Mouse (Mus musculus) gastrocnemius, adult 2 months (tissue): ENCODE measurements around the gene Ddt. TPM values are rescaled to one million over a fixed set of nuclear protein-coding genes. Genes with fewer than 3 reads are reported as not detected.
"Not testable (repeated sequence)": the region's sequence is repeated elsewhere in the genome, so short reads cannot be mapped to it uniquely, and the experiment has no call there.

ENCODE experiments used
- DNase-seq: peaks from one replicate; pipeline ENCODE4 v3.0.0; 2022
- H3K27ac ChIP-seq: fragments of 200-600 bp; 2 replicates; pipeline ENCODE4 v1.8.1; 2022; ENCODE audit warnings: mild to moderate bottlenecking
- H3K4me3 ChIP-seq: fragments of 200-600 bp; 2 replicates; pipeline ENCODE4 v1.8.1; 2022; ENCODE audit warnings: mild to moderate bottlenecking, moderate library complexity
- CTCF ChIP-seq: fragments of 200-600 bp; IDR thresholded peaks from 2 replicates; pipeline ENCODE4 v1.8.1; 2022; ENCODE audit warnings: antibody characterized with exemption, mild to moderate bottlenecking, moderate library complexity
- intact Hi-C: fragments of 180-260 bp; cut with DNase I; formaldehyde crosslinking; loops from one replicate; pipeline ENCODE4 v1.15.1; 2025
- total RNA-seq, 2 experiments: library from RNA; stranded (reverse); gene quantifications; 2 replicates each; pipeline ENCODE4 v1.2.3; 2021

Ddt gene
- total RNA-seq, 2 experiments from 2014 or later: 32.5 to 55.0 TPM

DNA sequence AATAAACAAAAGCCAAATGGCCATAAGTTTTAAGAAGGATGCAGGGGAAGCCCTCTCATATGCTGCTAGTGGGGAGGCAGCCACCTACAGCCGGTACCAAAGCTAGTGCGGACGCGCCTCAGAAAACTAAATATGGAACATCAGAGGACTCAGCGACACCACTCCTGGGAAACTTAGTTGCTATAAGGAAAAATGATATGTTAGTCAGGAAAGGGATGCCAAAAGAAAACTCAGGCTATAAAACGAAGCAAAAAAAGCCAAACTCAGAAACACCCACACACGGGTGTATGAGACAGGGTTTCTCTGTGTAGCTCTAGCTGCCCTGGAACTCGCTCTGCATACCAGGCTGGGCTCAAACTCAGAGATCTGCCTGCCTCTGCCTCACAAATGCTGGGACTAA, 15.1 kb upstream of the Ddt start:
- Histone ChIP-seq H3K27ac (no peak overlapping the region), H3K4me3 (no peak overlapping the region)
- intact Hi-C loops: no loop called here
- TF ChIP-seq CTCF: no peak
- no peak for DNase-seq

DNA sequence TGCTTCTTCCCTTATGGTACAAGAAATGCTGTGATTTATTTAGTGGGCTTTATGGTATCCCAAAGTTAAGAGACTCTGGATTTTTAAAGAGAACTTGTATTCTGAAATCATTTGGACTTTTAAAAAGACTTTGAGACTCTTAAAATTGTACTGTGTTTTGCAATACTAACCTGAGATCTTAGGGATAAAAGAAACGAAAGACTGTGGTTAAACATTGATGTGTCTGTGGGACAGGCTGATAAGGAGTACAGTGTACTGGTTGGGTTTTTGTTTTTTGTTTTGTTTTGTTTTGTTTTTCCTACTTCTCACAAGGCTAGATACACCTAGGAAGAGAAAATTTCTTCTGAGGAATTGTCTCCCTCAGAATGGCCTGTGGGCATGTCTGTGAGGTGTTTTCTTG, 12.2 kb upstream of the Ddt start:
- Histone ChIP-seq H3K27ac (no peak overlapping the region), H3K4me3 (no peak overlapping the region)
- TF ChIP-seq CTCF: no peak
- no peak for DNase-seq
- intact Hi-C loops: no loop called here

DNA sequence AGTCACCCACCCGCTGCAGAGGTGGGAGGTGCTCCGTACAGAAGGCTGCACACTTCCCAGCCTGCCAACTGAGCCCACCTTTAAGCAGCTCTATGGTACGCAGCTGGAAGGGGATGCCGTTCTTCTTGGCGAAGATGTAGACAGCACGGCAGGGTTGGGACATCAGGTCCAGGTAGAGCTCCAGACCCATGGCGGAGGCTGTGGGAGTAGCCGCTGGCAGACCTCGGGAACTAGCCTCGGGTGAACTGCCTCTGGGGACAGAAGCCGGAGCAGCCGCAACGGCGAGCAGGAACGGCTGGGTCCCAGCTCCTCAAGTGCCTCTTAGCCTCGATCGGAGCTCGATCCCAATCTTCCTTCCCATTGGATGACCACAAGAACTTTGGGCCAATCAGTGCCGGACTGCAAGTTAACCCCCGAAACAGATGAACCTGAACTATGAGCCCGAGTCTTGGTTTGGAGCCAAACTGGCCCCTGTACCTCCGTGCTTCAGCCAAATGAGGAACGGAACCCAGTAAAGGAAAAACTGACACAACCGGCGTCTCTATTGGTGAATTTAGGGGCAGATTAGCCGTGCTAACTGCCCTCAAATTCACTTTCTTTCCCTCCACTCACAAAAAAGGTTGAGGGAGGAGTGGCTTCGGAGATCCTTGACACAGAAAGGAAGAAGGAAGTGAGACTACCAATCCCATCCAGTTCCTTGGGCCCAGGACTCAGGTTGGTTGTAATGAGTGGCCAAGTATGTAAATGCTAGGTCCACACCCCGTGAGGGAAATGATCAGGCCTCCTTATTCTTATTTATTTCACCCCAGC, 7.8 kb upstream of the Ddt start, which contains the start of the genes Gm20441 and Gstt3:
Gene Gm20441, minus strand, starts transcription at position 186 of the 810 bp plus-strand sequence.
Gene Gstt3, minus strand, starts transcription at position 646 of the 810 bp plus-strand sequence.
- DNase-seq: peak; percentile 83
- no peak for TF ChIP-seq CTCF
- peak within 1 kb of the TSS; percentile 79 for H3K27ac ChIP-seq
- intact Hi-C loops: no loop called here
- peak within 1 kb of the TSS; percentile 81 for H3K4me3 ChIP-seq

- no peak for DNase-seq
- H3K4me3 ChIP-seq: peak overlapping the region; percentile 81
- H3K27ac ChIP-seq: no peak overlapping the region
- intact Hi-C loops: no loop called here
- no peak for TF ChIP-seq CTCF
Measured at GRCm38 (mm10) chr10:75779206-75780174, 6.3 kb upstream of the Ddt start.

- TF ChIP-seq CTCF: no peak
- intact Hi-C loops: no loop called here
- H3K4me3 ChIP-seq: no peak overlapping the region
- no peak overlapping the region for H3K27ac ChIP-seq
- no peak for DNase-seq
Measured at GRCm38 (mm10) chr10:75777885-75778284, 4.7 kb upstream of the Ddt start.

DNA sequence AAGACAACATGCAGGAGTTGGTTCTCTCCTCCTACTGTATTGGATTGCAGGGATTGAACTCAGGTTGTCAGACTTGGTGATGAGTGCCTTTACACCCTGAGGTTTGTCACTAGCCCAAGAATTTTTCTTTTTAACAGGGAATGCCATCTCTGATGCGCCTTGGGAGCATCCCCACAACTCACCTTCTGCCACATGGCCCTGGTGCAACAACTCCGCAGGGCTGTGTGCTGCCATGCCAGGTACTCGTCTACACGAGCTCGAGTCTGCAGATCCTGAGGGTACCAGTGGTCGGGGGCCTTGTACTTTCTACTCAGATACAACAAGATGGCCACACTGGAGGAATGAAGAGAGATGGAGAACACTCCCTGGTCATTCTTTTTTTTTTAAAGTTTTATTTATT, 3.3 kb upstream of the Ddt start:
- H3K27ac ChIP-seq: no peak overlapping the region
- TF ChIP-seq CTCF: no peak
- no peak overlapping the region for H3K4me3 ChIP-seq
- DNase-seq: no peak
- intact Hi-C loops: no loop called here

DNA sequence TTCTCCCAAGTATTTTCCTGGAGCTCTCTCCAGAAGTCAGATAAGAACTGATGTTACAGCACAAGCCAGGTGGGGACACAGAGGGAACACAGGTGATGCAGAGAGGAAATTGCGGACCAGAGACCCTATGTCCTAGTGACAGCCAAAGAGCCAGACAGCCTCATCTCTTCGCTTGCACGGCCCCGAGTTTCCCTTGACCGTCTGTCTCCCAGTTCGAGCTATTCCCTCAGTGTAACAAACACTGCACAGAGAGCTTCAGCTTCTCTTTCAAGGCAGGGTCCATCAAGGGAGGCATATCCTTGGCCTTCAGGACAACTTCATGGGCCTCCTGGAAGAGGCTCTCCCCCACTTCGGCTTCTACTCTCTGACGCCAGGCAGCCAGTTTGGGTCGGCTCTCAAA, 1.4 kb upstream of the Ddt start:
- intact Hi-C loops: no loop called here
- H3K4me3 ChIP-seq: no peak overlapping the region
- TF ChIP-seq CTCF: no peak
- no peak for DNase-seq
- H3K27ac ChIP-seq: no peak overlapping the region

DNA sequence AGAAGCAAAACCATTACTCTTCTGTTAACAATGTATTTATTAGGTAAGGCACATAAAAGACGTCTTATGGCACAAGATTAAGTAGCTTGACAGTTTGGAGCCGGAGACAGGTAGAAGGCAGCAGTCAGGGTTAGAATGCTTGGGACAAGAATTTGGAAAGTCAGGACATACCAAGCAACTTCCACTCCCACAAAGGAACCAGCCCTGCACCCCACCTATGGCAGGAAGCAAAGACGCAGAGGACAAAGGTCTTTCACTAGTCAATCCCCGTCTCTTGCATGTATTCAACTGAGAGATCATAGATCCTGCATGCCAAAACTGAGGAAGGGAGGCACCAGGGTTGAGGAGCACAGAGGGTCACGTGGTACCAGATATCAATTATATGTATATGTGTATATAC, 888 bp upstream of the Ddt start:
- intact Hi-C loops: no loop called here
- H3K4me3 ChIP-seq: no peak overlapping the region
- DNase-seq: no peak
- H3K27ac ChIP-seq: peak overlapping the region; percentile 92; the same call in 1 of the 2 replicates
- no peak for TF ChIP-seq CTCF

GRCm38 (mm10) chr10:75767756-75768155, 5.5 kb downstream of the Ddt start:
- DNase-seq, H3K4me3 ChIP-seq, intact Hi-C loops, H3K27ac ChIP-seq: not testable (repeated sequence)

DNA sequence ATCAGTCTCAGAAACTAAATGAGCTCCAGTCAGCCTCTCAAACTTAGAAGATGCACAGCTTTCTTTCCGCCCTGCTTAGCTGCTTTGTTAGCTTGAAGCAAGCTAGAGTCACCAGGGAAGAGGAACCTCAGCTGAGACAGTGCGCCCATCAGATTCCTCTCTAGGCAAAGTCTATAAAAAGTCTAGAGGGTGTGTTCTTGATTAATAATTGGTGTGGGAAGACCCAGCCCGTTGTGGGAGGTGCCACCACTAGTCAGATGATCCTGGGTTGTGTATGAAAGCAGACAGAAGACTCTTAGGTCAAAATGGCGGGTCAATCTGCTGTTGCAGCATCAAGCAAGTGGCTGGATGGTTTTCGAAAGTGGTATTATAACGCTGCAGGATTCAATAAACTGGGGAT, 6.4 kb downstream of the Ddt start:
- no peak overlapping the region for H3K4me3 ChIP-seq
- no peak for TF ChIP-seq CTCF
- intact Hi-C loops: no loop called here
- DNase-seq: no peak
- no peak overlapping the region for H3K27ac ChIP-seq

DNA sequence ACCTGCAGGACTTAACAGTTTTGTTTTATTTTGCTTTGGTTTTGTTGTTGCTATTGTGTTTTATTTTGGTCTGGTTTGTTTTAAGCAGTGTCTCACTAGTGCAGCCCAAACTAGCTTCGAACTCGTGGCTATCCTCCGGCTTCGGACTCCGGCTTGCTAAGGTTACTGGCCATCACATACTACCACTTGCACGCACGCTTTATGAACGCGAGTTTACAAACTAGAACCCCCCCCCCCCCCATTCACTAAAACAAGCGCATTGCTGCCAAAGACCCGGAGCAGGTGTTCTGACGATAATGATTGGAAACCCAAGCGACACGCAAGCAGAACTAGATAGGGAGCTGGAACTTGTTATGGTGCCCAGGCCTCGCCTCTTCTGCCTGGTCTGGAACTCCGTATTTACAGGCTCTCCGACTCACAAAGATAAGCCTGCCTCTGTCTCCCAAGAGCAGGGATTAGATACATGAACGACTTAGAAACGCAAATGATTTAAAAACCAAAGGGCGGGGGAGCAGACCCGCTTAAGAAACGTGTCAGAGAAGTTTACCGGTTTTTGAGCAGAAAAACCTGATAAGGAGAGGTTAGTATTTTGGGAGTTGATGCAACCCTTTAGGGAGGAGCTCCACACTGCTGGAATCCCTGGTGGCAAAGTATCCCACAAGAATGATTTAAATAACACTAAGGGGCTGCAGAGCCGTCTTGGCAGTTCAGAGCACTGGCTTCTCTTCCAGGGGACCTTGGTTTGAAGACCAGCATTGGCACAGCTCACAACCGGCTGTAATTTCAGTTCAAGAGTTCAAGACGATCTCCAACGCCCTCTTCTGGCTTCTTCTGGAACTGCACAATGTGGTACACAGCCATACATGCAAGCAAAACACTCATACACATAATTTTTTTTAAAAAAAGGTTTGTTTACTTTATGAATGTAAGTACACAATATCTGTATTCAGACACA, 8.4 kb downstream of the Ddt start:
- DNase-seq: peak; percentile 72
- TF ChIP-seq CTCF: peak; percentile 83
- Histone ChIP-seq H3K27ac (peak overlapping the region; percentile 90), H3K4me3 (peak overlapping the region; percentile 80)
- intact Hi-C loops: loop anchor here (1.0 to 5.0 kb wide), 3 partner anchors 20 to 188 kb away; partner anchors contain the start of gene Gm5134
